Mouse (Mus musculus) neural tube, embryonic 14.5 days (tissue): ENCODE measurements around the gene Prmt8. TPM values are rescaled to one million over a fixed set of nuclear protein-coding genes. Genes with fewer than 3 reads are reported as not detected.

Source experiments
- ATAC-seq: fragments of 200-750 bp; cut with Nextera tagmentation; 2 replicates; pipeline ENCODE4 v1.8.0; 2017; ENCODE audit warnings: low read depth, mild to moderate bottlenecking, moderate TSS enrichment, moderate library complexity
- H3K27ac ChIP-seq: fragments of 300-500 bp; sonication (generic); 2 replicates; pipeline ENCODE4 v1.5.1; 2014; ENCODE audit warnings: low read depth, mild to moderate bottlenecking, control low read depth, low read length, moderate library complexity, mixed read lengths
- H3K27me3 ChIP-seq: fragments of 300-500 bp; sonication (generic); 2 replicates; pipeline ENCODE4 v1.6.1; 2014; ENCODE audit warnings: low read length; ENCODE audit not compliant: control insufficient read depth, insufficient read depth
- H3K36me3 ChIP-seq: fragments of 300-500 bp; sonication (generic); 2 replicates; pipeline ENCODE4 v1.6.1; 2014; ENCODE audit warnings: low read length, mixed read lengths; ENCODE audit not compliant: control insufficient read depth, insufficient read depth
- H3K4me1 ChIP-seq: fragments of 300-500 bp; sonication (generic); 2 replicates; pipeline ENCODE4 v1.6.1; 2014; ENCODE audit warnings: low read length; ENCODE audit not compliant: control insufficient read depth, insufficient read depth
- H3K4me2 ChIP-seq: fragments of 300-500 bp; sonication (generic); 2 replicates; pipeline ENCODE4 v1.6.1; 2014; ENCODE audit warnings: mild to moderate bottlenecking, low read depth, low read length, control low read depth
- H3K4me3 ChIP-seq: fragments of 300-500 bp; sonication (generic); 2 replicates; pipeline ENCODE4 v1.5.1; 2014; ENCODE audit warnings: low read depth, low read length, control low read depth, mixed read lengths
- H3K9ac ChIP-seq: fragments of 300-500 bp; sonication (generic); replicated peaks from 2 replicates; pipeline ENCODE4 v1.6.1; 2014; ENCODE audit warnings: low read depth, mild to moderate bottlenecking, control low read depth, low read length, mixed read lengths
- H3K9me3 ChIP-seq: fragments of 300-500 bp; sonication (generic); 2 replicates; pipeline ENCODE4 v1.6.1; 2016; ENCODE audit warnings: low read length; ENCODE audit not compliant: control insufficient read depth
- WGBS: fragments of 180-500 bp; shearing (Covaris S2); extraction: QIAGEN DNeasy Blood & Tissue Kit; methylation state at CpG from one replicate; pipeline ENCODE4 v1.1.7; 2014; 5-methylcytosine and 5-hydroxymethylcytosine counted together
- polyA plus RNA-seq: library from polyadenylated mRNA; unstranded; fragments of >200 nt; fragmentation: Nextera tagmentation; extraction: Ambion mirVana; gene quantifications from 2 replicates; pipeline ENCODE4 v1.2.1, GENCODE M21; 2014

Gene Prmt8
- polyA plus RNA-seq, 1 experiment from 2014 or later, result 45.9 TPM

GRCm38 (mm10) chr6:127684981-127685380 is 84.3 kb downstream of the Prmt8 start:
- H3K27me3 ChIP-seq, result no peaks in the 10 kb centered on the region
- H3K4me3 ChIP-seq, result no peak overlapping the region
- 0 out of 2 replicates have a peak overlapping the region, but pooled peaks have one; percentile 52 for H3K27ac ChIP-seq
- H3K9me3 ChIP-seq, result no peaks in the 10 kb centered on the region
- H3K9ac ChIP-seq, result no peak overlapping the region
- H3K36me3 ChIP-seq, result no peaks in the 10 kb centered on the region
- no peak overlapping the region for H3K4me2 ChIP-seq
- WGBS, result 18% methylated on average over 4 of the region's 4 CpGs
- peak; percentile 74; the same call in 1 of the 2 replicates for ATAC-seq
- peaks cover 9% of the 10 kb centered on the region; the same call in 1 of the 2 replicates for H3K4me1 ChIP-seq

GRCm38 (mm10) chr6:127683561-127683960 is 85.7 kb downstream of the Prmt8 start:
- no peak overlapping the region for H3K27ac ChIP-seq
- no peak overlapping the region for H3K4me3 ChIP-seq
- 66% methylated on average over 8 of the region's 8 CpGs for WGBS

GRCm38 (mm10) chr6:127680784-127681183 is 88.5 kb downstream of the Prmt8 start:
- Histone ChIP-seq H3K9me3 (no peaks in the 10 kb centered on the region), H3K4me3 (no peak overlapping the region), H3K9ac (no peak overlapping the region), H3K27ac (no peak overlapping the region), H3K27me3 (no peaks in the 10 kb centered on the region), H3K4me2 (no peak overlapping the region), H3K4me1 (peaks cover 9% of the 10 kb centered on the region; the same call in 1 of the 2 replicates), H3K36me3 (no peaks in the 10 kb centered on the region)
- ATAC-seq, result no peak
- WGBS, result 93% methylated on average over 7 of the region's 7 CpGs

More at GRCm38 (mm10) chr6:127683561-127683960, 85.7 kb downstream of the Prmt8 start:
- Histone ChIP-seq H3K9ac (no peak overlapping the region), H3K4me1 (peaks cover 9% of the 10 kb centered on the region; the same call in 1 of the 2 replicates), H3K27me3 (no peaks in the 10 kb centered on the region), H3K4me2 (no peak overlapping the region), H3K36me3 (no peaks in the 10 kb centered on the region), H3K9me3 (no peaks in the 10 kb centered on the region)
- ATAC-seq, result no peak

GRCm38 (mm10) chr6:127678998-127679397 is 90.3 kb downstream of the Prmt8 start:
- ATAC-seq, result no peak
- Histone ChIP-seq H3K4me1 (0 out of 2 replicates have a peak, but pooled peaks cover 3% of the 10 kb centered on the region), H3K4me3 (no peak overlapping the region), H3K4me2 (no peak overlapping the region), H3K9ac (no peak overlapping the region), H3K9me3 (no peaks in the 10 kb centered on the region), H3K27me3 (no peaks in the 10 kb centered on the region), H3K36me3 (no peaks in the 10 kb centered on the region), H3K27ac (no peak overlapping the region)
- WGBS, result 81% methylated on average over 3 of the region's 3 CpGs

GRCm38 (mm10) chr6:127678320-127678719 is 91.0 kb downstream of the Prmt8 start:
- H3K4me2 ChIP-seq, result no peak overlapping the region
- 0 out of 2 replicates have a peak overlapping the region, but pooled peaks have one; percentile 7 for H3K27ac ChIP-seq
- no peaks in the 10 kb centered on the region for H3K9me3 ChIP-seq
- no peak; the same call in 1 of the 2 replicates for ATAC-seq
- H3K36me3 ChIP-seq, result no peaks in the 10 kb centered on the region
- 62% methylated on average over 9 of the region's 9 CpGs for WGBS
- no peaks in the 10 kb centered on the region for H3K27me3 ChIP-seq
- no peaks in the 10 kb centered on the region for H3K4me1 ChIP-seq
- no peak overlapping the region for H3K4me3 ChIP-seq
- no peak overlapping the region for H3K9ac ChIP-seq

GRCm38 (mm10) chr6:127676866-127677265 is 92.4 kb downstream of the Prmt8 start:
- no peak overlapping the region for H3K9ac ChIP-seq
- ATAC-seq, result peak; percentile 74
- H3K27ac ChIP-seq, result peak overlapping the region; percentile 2; the same call in 1 of the 2 replicates
- no peaks in the 10 kb centered on the region for H3K27me3 ChIP-seq
- no peak overlapping the region for H3K4me2 ChIP-seq
- no peaks in the 10 kb centered on the region for H3K36me3 ChIP-seq
- no peaks in the 10 kb centered on the region for H3K9me3 ChIP-seq
- no peak overlapping the region for H3K4me3 ChIP-seq
- WGBS, result 28% methylated on average over 11 of the region's 11 CpGs
- no peaks in the 10 kb centered on the region for H3K4me1 ChIP-seq

- Histone ChIP-seq H3K36me3 (no peaks in the 10 kb centered on the region), H3K27ac (no peak overlapping the region), H3K4me1 (no peaks in the 10 kb centered on the region), H3K4me3 (no peak overlapping the region), H3K4me2 (no peak overlapping the region), H3K9me3 (no peaks in the 10 kb centered on the region), H3K27me3 (no peaks in the 10 kb centered on the region), H3K9ac (no peak overlapping the region)
- ATAC-seq, result no peak
- WGBS, result 88% methylated on average over 7 of the region's 7 CpGs
Observed at GRCm38 (mm10) chr6:127672071-127672470, 97.2 kb downstream of the Prmt8 start.

- Histone ChIP-seq H3K27ac (no peak overlapping the region), H3K4me1 (no peaks in the 10 kb centered on the region), H3K4me3 (no peak overlapping the region), H3K36me3 (no peaks in the 10 kb centered on the region), H3K4me2 (no peak overlapping the region), H3K9me3 (no peaks in the 10 kb centered on the region), H3K9ac (no peak overlapping the region), H3K27me3 (no peaks in the 10 kb centered on the region)
- no peak for ATAC-seq
- 97% methylated on average over 4 of the region's 4 CpGs for WGBS
Observed at GRCm38 (mm10) chr6:127670031-127670430, 99.2 kb downstream of the Prmt8 start.

- Histone ChIP-seq H3K9me3 (no peaks in the 10 kb centered on the region), H3K9ac (no peak overlapping the region), H3K4me3 (no peak overlapping the region), H3K4me2 (no peak overlapping the region), H3K27me3 (no peaks in the 10 kb centered on the region), H3K36me3 (no peaks in the 10 kb centered on the region), H3K4me1 (no peaks in the 10 kb centered on the region), H3K27ac (no peak overlapping the region)
- 47% methylated on average over 4 of the region's 4 CpGs for WGBS
- no peak for ATAC-seq
Observed at GRCm38 (mm10) chr6:127669313-127669712, 100.0 kb downstream of the Prmt8 start.
